Mouse (Mus musculus) C3H10T1/2 (cell line): ENCODE measurements around the gene Sdr16c6. TPM values are rescaled to one million over a fixed set of nuclear protein-coding genes. Genes with fewer than 3 reads are reported as not detected.

Experiments used
- polyA plus RNA-seq, 2 experiments: library from polyadenylated mRNA; unstranded; fragments of >200 nt; fragmentation: generic; extraction: Trizol; gene quantifications; one replicate each; pipeline ENCODE4 v1.2.1; 2012; ENCODE audit warnings: missing spikeins in 2 of 2

Gene Sdr16c6
- polyA plus RNA-seq, result not detected

GRCm38 (mm10) chr4:4077372-4077771 is at the start of gene Sdr16c6:
TSS of gene Sdr16c6 (minus strand) at chr4:4077522.

Other genes starting within 250 kb of the Sdr16c6 start
- 1,000 to 10,000 TPM; 2,785 to 5,692 TPM for gene Gm11808, start 103.9 kb downstream of the Sdr16c6 start, polyA plus RNA-seq